Mouse (Mus musculus) myocyte (in vitro differentiated cells): ENCODE measurements around the gene Zbed6.

ENCODE experiments used
- CEBPB ChIP-seq: IDR thresholded peaks from 2 replicates; pipeline ENCODE4 v1.6.1; 2011; ENCODE audit warnings: mild to moderate bottlenecking, moderate library complexity; ENCODE audit not compliant: poor library complexity, insufficient read depth, severe bottlenecking
- E2F4 ChIP-seq: IDR thresholded peaks from one replicate; pipeline ENCODE4 v1.6.1; 2011; ENCODE audit warnings: mild to moderate bottlenecking, control low read depth, moderate library complexity; ENCODE audit not compliant: insufficient read depth
- MAX ChIP-seq: IDR thresholded peaks from one replicate; pipeline ENCODE4 v1.6.1; 2011; ENCODE audit warnings: low read depth, mild to moderate bottlenecking, control low read depth
- MYOD1 ChIP-seq, 3 experiments: IDR thresholded peaks; one replicate each; pipeline ENCODE4 v1.6.1; 2011; ENCODE audit warnings: control low read depth in 2 of 3, low read depth in 2 of 3, mild to moderate bottlenecking in 2 of 3, moderate library complexity in 1 of 3; ENCODE audit not compliant: insufficient read length in 2 of 3, control insufficient read depth in 1 of 3
- MYOG ChIP-seq, 3 experiments: IDR thresholded peaks; one replicate each; pipeline ENCODE4 v1.6.1; 2011; ENCODE audit warnings: control low read depth in 2 of 3, low read depth in 2 of 3, mild to moderate bottlenecking in 2 of 3; ENCODE audit not compliant: insufficient read length in 2 of 3, control insufficient read depth in 1 of 3, insufficient read depth in 1 of 3
- POLR2A ChIP-seq: IDR thresholded peaks from one replicate; pipeline ENCODE4 v1.6.1; 2011; ENCODE audit warnings: low read depth, mild to moderate bottlenecking, control low read depth, moderate library complexity; ENCODE audit not compliant: insufficient read length
- POLR2AphosphoS2 ChIP-seq: IDR thresholded peaks from one replicate; pipeline ENCODE4 v1.6.1; 2011; ENCODE audit warnings: low read depth, control low read depth; ENCODE audit not compliant: insufficient read length
- REST ChIP-seq: IDR thresholded peaks from one replicate; pipeline ENCODE4 v1.6.1; 2011; ENCODE audit warnings: mild to moderate bottlenecking, control low read depth, moderate library complexity; ENCODE audit not compliant: insufficient read depth, insufficient read length
- SRF ChIP-seq: IDR thresholded peaks from one replicate; pipeline ENCODE4 v1.6.1; 2011; ENCODE audit warnings: low read depth; ENCODE audit not compliant: control insufficient read depth, insufficient read length
- TCF12 ChIP-seq: IDR thresholded peaks from one replicate; pipeline ENCODE4 v1.6.1; 2011; ENCODE audit warnings: mild to moderate bottlenecking, control low read depth; ENCODE audit not compliant: poor library complexity, insufficient read depth, severe bottlenecking
- TCF3 ChIP-seq: IDR thresholded peaks from one replicate; pipeline ENCODE4 v1.6.1; 2011; ENCODE audit warnings: low read depth, control low read depth; ENCODE audit not compliant: insufficient read length
- USF1 ChIP-seq: IDR thresholded peaks from one replicate; pipeline ENCODE4 v1.6.1; 2011; ENCODE audit warnings: low read depth, mild to moderate bottlenecking, control low read depth, moderate library complexity

- TF ChIP-seq TCF12 (no peak), POLR2A (no peak), USF1 (no peak), MYOG (IDR thresholded peaks at IDR 0.05; ENCODE audit: control insufficient read depth in 1 of 3, insufficient read depth in 1 of 3, insufficient read length in 2 of 3, low read depth in 2 of 3) (no peak), MYOD1 (IDR thresholded peaks at IDR 0.05; ENCODE audit: control insufficient read depth in 1 of 3, insufficient read length in 2 of 3, low read depth in 2 of 3) (no peak), SRF (no peak), REST (no peak), POLR2AphosphoS2 (no peak), TCF3 (no peak), MAX (no peak), CEBPB (no peak), E2F4 (no peak)
Measured at GRCm38 (mm10) chr1:133670776-133671175, 10.1 kb upstream of the Zbed6 start.
